In genomic region chr4:155251147-155251546, GRCm38 (mm10) we compare ENCODE assay signal across 8 mouse cellular contexts. TPM values are rescaled to one million over a fixed set of nuclear protein-coding genes. Genes with fewer than 3 reads are reported as not detected.
DNase-seq lines count a peak whose midpoint lies in the region; ATAC-seq and TF ChIP-seq lines count a peak whose summit lies in the region.

No protein-coding gene starts in this region.

- TF ChIP-seq CTCF in MEL (IDR thresholded peaks at IDR 0.05 in 2 of 3, conservative IDR thresholded peaks at IDR 0.05 in 1 of 3; ENCODE audit: control insufficient read depth in 1 of 3, insufficient read depth in 1 of 3, low read depth in 2 of 3, low read length in 3 of 3, poor library complexity in 1 of 3, severe bottlenecking in 1 of 3), result no peak
- no peak for TF ChIP-seq CTCF in forebrain, postnatal 0 days (IDR thresholded peaks at IDR 0.05; ENCODE audit: low read depth)

- DNase-seq in heart, adult 11 months, result no peak
- DNase-seq in MEL (ENCODE audit: low read depth, low spot score), result no peak
- peak; percentile 26 for DNase-seq in forebrain, postnatal 0 days
- no peak for DNase-seq in midbrain, embryonic 10.5 days (ENCODE audit: low spot score)
- DNase-seq in spleen, postnatal 36 days (ENCODE audit: low spot score in 2 of 2), result no peak
- DNase-seq in left cerebral cortex, adult 18-20 months (ENCODE audit: low spot score in 2 of 2), result no peak

- H3K4me2 ChIP-seq in heart, embryonic 13.5 days, result peak overlapping the region; percentile 95
- H3K4me2 ChIP-seq in forebrain, postnatal 0 days (ENCODE audit: low read depth), result peak overlapping the region; percentile 96

- H3K4me3 ChIP-seq in heart, embryonic 13.5 days, result peak overlapping the region; percentile 74
- no peak overlapping the region; a peak in 2 of 4 replicates for H3K4me3 ChIP-seq in MEL (ENCODE audit: control insufficient read depth in 1 of 2, insufficient read depth in 1 of 2, low read depth in 2 of 2, low read length in 2 of 2)
- H3K4me3 ChIP-seq in forebrain, postnatal 0 days (ENCODE audit: low read depth, low read length), result peak overlapping the region; percentile 59
- peak overlapping the region; percentile 65 for H3K4me3 ChIP-seq in midbrain, embryonic 10.5 days

- H3K79me2 ChIP-seq in MEL (ENCODE audit: control insufficient read depth, insufficient read depth, low read length, poor library complexity), result peaks cover 7% of the 10 kb centered on the region

- no peak for ATAC-seq in heart, embryonic 13.5 days (ENCODE audit: extremely low read depth, insufficient number of reproducible peaks, low FRiP score, low TSS enrichment)
- no peak for ATAC-seq in forebrain, postnatal 0 days
- no peak for ATAC-seq in granulocyte monocyte progenitor cell, adult 5-6 weeks (replicated peaks; ENCODE audit: poor library complexity, severe bottlenecking)

- peak overlapping the region; percentile 94 for H3K9ac ChIP-seq in heart, embryonic 13.5 days
- H3K9ac ChIP-seq in MEL (ENCODE audit: control insufficient read depth, low read depth, low read length, poor library complexity, severe bottlenecking), result peak overlapping the region; percentile 81
- H3K9ac ChIP-seq in forebrain, postnatal 0 days, result peak overlapping the region; percentile 6; the same call in 1 of the 2 replicates

- TF ChIP-seq EP300 in MEL (IDR thresholded peaks at IDR 0.05; ENCODE audit: low read depth in 1 of 2, low read length in 2 of 2), result no peak

- no peak for TF ChIP-seq POLR2A in MEL (IDR thresholded peaks at IDR 0.05; ENCODE audit: control insufficient read depth in 1 of 2, insufficient read depth in 1 of 2, low read depth in 1 of 2, low read length in 2 of 2, poor library complexity in 1 of 2)

- H3K9me3 ChIP-seq in heart, embryonic 13.5 days, result peaks cover 3% of the 10 kb centered on the region; the same call in 1 of the 2 replicates
- no peaks in the 10 kb centered on the region for H3K9me3 ChIP-seq in MEL (replicated peaks; ENCODE audit: insufficient read depth, low read length)
- H3K9me3 ChIP-seq in forebrain, postnatal 0 days (ENCODE audit: low read length), result no peaks in the 10 kb centered on the region
- H3K9me3 ChIP-seq in midbrain, embryonic 10.5 days (replicated peaks), result no peaks in the 10 kb centered on the region

- H3K27ac ChIP-seq in heart, embryonic 13.5 days (replicated peaks), result no peak overlapping the region
- H3K27ac ChIP-seq in MEL (ENCODE audit: control insufficient read depth, low read depth, low read length), result no peak overlapping the region
- peak overlapping the region; percentile 99 for H3K27ac ChIP-seq in forebrain, postnatal 0 days (ENCODE audit: low read depth, low read length)
- H3K27ac ChIP-seq in midbrain, embryonic 10.5 days (replicated peaks), result peak overlapping the region; percentile 96; the same call in 1 of the 2 replicates

- 80% methylated on average over 3 of the region's 3 CpGs for WGBS in heart, embryonic 13.5 days
- WGBS in forebrain, postnatal 0 days, result 28% methylated on average over 3 of the region's 3 CpGs
- 75% methylated on average over 3 of the region's 3 CpGs for WGBS in midbrain, embryonic 10.5 days

- no peak for TF ChIP-seq RAD21 in MEL (IDR thresholded peaks at IDR 0.05; ENCODE audit: low read depth, low read length)

- peaks cover 36% of the 10 kb centered on the region for H3K4me1 ChIP-seq in heart, embryonic 13.5 days
- peaks cover 0 to 11% of the 10 kb centered on the region in 2 experiments for H3K4me1 ChIP-seq in MEL (ENCODE audit: control insufficient read depth in 1 of 2, insufficient read depth in 2 of 2, low read length in 2 of 2)
- H3K4me1 ChIP-seq in forebrain, postnatal 0 days (ENCODE audit: insufficient read depth), result peaks cover 31% of the 10 kb centered on the region
- H3K4me1 ChIP-seq in midbrain, embryonic 10.5 days, result peaks cover 43% of the 10 kb centered on the region

- no peaks in the 10 kb centered on the region for H3K27me3 ChIP-seq in heart, embryonic 13.5 days (replicated peaks)
- H3K27me3 ChIP-seq in MEL (ENCODE audit: control insufficient read depth in 1 of 2, insufficient read depth in 2 of 2, low read length in 2 of 2), result no peaks in the 10 kb centered on the region
- H3K27me3 ChIP-seq in forebrain, postnatal 0 days (ENCODE audit: insufficient read depth, low read length), result no peaks in the 10 kb centered on the region
- no peaks in the 10 kb centered on the region for H3K27me3 ChIP-seq in midbrain, embryonic 10.5 days (ENCODE audit: low read depth, poor library complexity, severe bottlenecking)

- H3K36me3 ChIP-seq in heart, embryonic 13.5 days, result peaks cover 18% of the 10 kb centered on the region
- H3K36me3 ChIP-seq in MEL (ENCODE audit: control insufficient read depth in 1 of 2, insufficient read depth in 2 of 2, low read length in 2 of 2), result peaks cover 0 to 5% of the 10 kb centered on the region in 2 experiments; a peak in 2 of 4 replicates
- H3K36me3 ChIP-seq in forebrain, postnatal 0 days (ENCODE audit: insufficient read depth), result peaks cover 8% of the 10 kb centered on the region; the same call in 1 of the 2 replicates
- H3K36me3 ChIP-seq in midbrain, embryonic 10.5 days, result peaks cover 31% of the 10 kb centered on the region

TF ChIP-seq in MEL, 35 proteins besides CTCF, POLR2A, EP300 and RAD21:
- TF ChIP-seq USF1 (IDR thresholded peaks at IDR 0.05; ENCODE audit: low read depth, low read length) (no peak), SMC3 (IDR thresholded peaks at IDR 0.05; ENCODE audit: low read depth, low read length) (no peak), NELFE (IDR thresholded peaks at IDR 0.05; ENCODE audit: low read depth, low read length) (no peak), ZMIZ1 (IDR thresholded peaks at IDR 0.05; ENCODE audit: low read depth, low read length) (no peak), HCFC1 (IDR thresholded peaks at IDR 0.05; ENCODE audit: low read depth, low read length) (no peak), MAFK (IDR thresholded peaks at IDR 0.05; ENCODE audit: borderline replicate concordance, low read depth, low read length) (no peak), TAL1 (IDR thresholded peaks at IDR 0.05; ENCODE audit: low read length) (no peak), GABPA (IDR thresholded peaks at IDR 0.05; ENCODE audit: low read depth, low read length) (no peak), BHLHE40 (IDR thresholded peaks at IDR 0.05; ENCODE audit: borderline replicate concordance, low read depth, low read length) (no peak), ZKSCAN1 (IDR thresholded peaks at IDR 0.05; ENCODE audit: low read depth, low read length) (no peak), USF2 (IDR thresholded peaks at IDR 0.05; ENCODE audit: borderline replicate concordance in 1 of 2, insufficient read depth in 1 of 2, low read depth in 1 of 2, low read length in 2 of 2) (no peak), CHD1 (IDR thresholded peaks at IDR 0.05; ENCODE audit: low read depth, low read length) (no peak), POLR2AphosphoS2 (IDR thresholded peaks at IDR 0.05; ENCODE audit: low read length) (no peak), MYC (IDR thresholded peaks at IDR 0.05; ENCODE audit: low read depth, low read length) (no peak), TCF12 (IDR thresholded peaks at IDR 0.05; ENCODE audit: low read depth, low read length) (no peak), MXI1 (IDR thresholded peaks at IDR 0.05; ENCODE audit: low read depth, low read length) (no peak)

RNA-seq across cellular contexts. Expression of gene Faap20, which starts 1.5 kb away (rescaled TPM):
- 63.2 and 71.1 TPM in 2 replicates for polyA plus RNA-seq in heart, embryonic 13.5 days (2015; fragmentation: Nextera tagmentation; extraction: Ambion mirVana)
- 14.1 and 18.6 TPM in 2 replicates for total RNA-seq in MEL (2012; rRNA removed)
- polyA plus RNA-seq in MEL (2012; ENCODE audit: insufficient read depth in 1 of 2, insufficient read length in 2 of 2, low read depth in 1 of 2, low replicate concordance in 2 of 2, missing spikeins in 1 of 2), result 10 to 100 TPM in 1 of 2 experiments, not detected in 1; 34.4 TPM
- total RNA-seq in forebrain, postnatal 0 days (2014; rRNA removed), result 48.7 and 51.8 TPM in 2 replicates
- 59.9 and 60.7 TPM in 2 replicates for polyA plus RNA-seq in forebrain, postnatal 0 days (2015; fragmentation: Nextera tagmentation; extraction: Ambion mirVana)
- 118 and 120 TPM in 2 replicates for polyA plus RNA-seq in midbrain, embryonic 10.5 days (2016; fragmentation: Nextera tagmentation; extraction: Ambion mirVana)
- 25.0 and 35.2 TPM in 2 replicates for total RNA-seq in granulocyte monocyte progenitor cell, adult 5-6 weeks (2014; fragmentation: Nextera tagmentation)
- 14.0 and 17.5 TPM in 2 replicates for total RNA-seq in granulocyte monocyte progenitor cell, adult 5-6 weeks (2017)
- total RNA-seq in left cerebral cortex, adult 18-20 months (2021), result 10 to 100 TPM; 28.0 to 29.5 TPM

RNA-seq across cellular contexts. Expression of gene Ski, which starts 28.8 kb away (rescaled TPM):
- 10.1 and 10.2 TPM in 2 replicates for polyA plus RNA-seq in heart, embryonic 13.5 days (2015; fragmentation: Nextera tagmentation; extraction: Ambion mirVana)
- total RNA-seq in MEL (2012; rRNA removed), result 6.2 and 6.9 TPM in 2 replicates
- polyA plus RNA-seq in MEL (2012; ENCODE audit: insufficient read depth in 1 of 2, insufficient read length in 2 of 2, low read depth in 1 of 2, low replicate concordance in 2 of 2, missing spikeins in 1 of 2), result 10 to 100 TPM in 1 of 2 experiments, not detected in 1; 16.1 TPM
- 66.9 and 68.7 TPM in 2 replicates for total RNA-seq in forebrain, postnatal 0 days (2014; rRNA removed)
- polyA plus RNA-seq in forebrain, postnatal 0 days (2015; fragmentation: Nextera tagmentation; extraction: Ambion mirVana), result 11.7 and 12.2 TPM in 2 replicates
- polyA plus RNA-seq in midbrain, embryonic 10.5 days (2016; fragmentation: Nextera tagmentation; extraction: Ambion mirVana), result 8.9 and 10.1 TPM in 2 replicates
- total RNA-seq in granulocyte monocyte progenitor cell, adult 5-6 weeks (2014; fragmentation: Nextera tagmentation), result 18.1 and 19.4 TPM in 2 replicates
- total RNA-seq in granulocyte monocyte progenitor cell, adult 5-6 weeks (2017), result 4.7 and 8.6 TPM in 2 replicates
- total RNA-seq in left cerebral cortex, adult 18-20 months (2021), result 100 to 1,000 TPM; 115 to 128 TPM

Comparison
In these comparisons a context has a peak if more than half of its experiments do, and no peak if none do; other contexts are left out.
1. H3K27ac ChIP-seq: peak in forebrain, postnatal 0 days (single experiment) and midbrain, embryonic 10.5 days (single experiment); none in heart, embryonic 13.5 days (single experiment) and MEL (single experiment).
2. H3K4me3 ChIP-seq: peak in heart, embryonic 13.5 days (single experiment), forebrain, postnatal 0 days (single experiment) and midbrain, embryonic 10.5 days (single experiment); none in MEL (0 of 2).
3. H3K9ac ChIP-seq: peak in every context shown above with its lines; median percentile 94 in heart, embryonic 13.5 days; 81 in MEL; 6 in forebrain, postnatal 0 days.